Mouse (Mus musculus) embryonic facial prominence, embryonic 14.5 days (tissue): ENCODE measurements around the gene Mpdz. TPM values are rescaled to one million over a fixed set of nuclear protein-coding genes. Genes with fewer than 3 reads are reported as not detected.
A peak's percentile ranks its signal among the peaks of the same experiment; 100 is the strongest.

Experiments used
- ATAC-seq: fragments of 200-750 bp; cut with Nextera tagmentation; 2 replicates; pipeline ENCODE4 v1.8.0; 2017; ENCODE audit warnings: low read depth, moderate number of reproducible peaks, moderate TSS enrichment
- DNase-seq: peaks from one replicate; pipeline ENCODE4 v3.0.0-alpha.2; 2015; ENCODE audit warnings: low spot score
- H3K27ac ChIP-seq: fragments of 300-500 bp; sonication (generic); replicated peaks from 2 replicates; pipeline ENCODE4 v1.5.1; 2014; ENCODE audit warnings: low read depth, mild to moderate bottlenecking, low read length, moderate library complexity
- H3K27me3 ChIP-seq: fragments of 300-500 bp; sonication (generic); replicated peaks from 2 replicates; pipeline ENCODE4 v1.6.1; 2014; ENCODE audit warnings: low read length; ENCODE audit not compliant: control insufficient read depth, insufficient read depth
- H3K36me3 ChIP-seq: fragments of 300-500 bp; sonication (generic); 2 replicates; pipeline ENCODE4 v1.6.1; 2014; ENCODE audit warnings: low read length, mixed read lengths; ENCODE audit not compliant: control insufficient read depth, insufficient read depth
- H3K4me1 ChIP-seq: fragments of 300-500 bp; sonication (generic); 2 replicates; pipeline ENCODE4 v1.6.1; 2014; ENCODE audit warnings: antibody characterized with exemption, low read length; ENCODE audit not compliant: control insufficient read depth, insufficient read depth
- H3K4me2 ChIP-seq: fragments of 300-500 bp; sonication (generic); 2 replicates; pipeline ENCODE4 v1.6.1; 2014; ENCODE audit warnings: low read depth, mild to moderate bottlenecking, low read length, moderate library complexity, mixed read lengths
- H3K4me3 ChIP-seq: fragments of 300-500 bp; sonication (generic); 2 replicates; pipeline ENCODE4 v1.5.1; 2014; ENCODE audit warnings: low read depth, mild to moderate bottlenecking, low read length
- H3K9ac ChIP-seq: fragments of 300-500 bp; sonication (generic); 2 replicates; pipeline ENCODE4 v1.6.1; 2014; ENCODE audit warnings: low read depth, mild to moderate bottlenecking, low read length, moderate library complexity, mixed read lengths
- H3K9me3 ChIP-seq: fragments of 300-500 bp; sonication (generic); 2 replicates; pipeline ENCODE4 v1.6.1; 2016; ENCODE audit warnings: low read length; ENCODE audit not compliant: control insufficient read depth
- WGBS: fragments of 180-500 bp; shearing (Covaris S2); extraction: QIAGEN DNeasy Blood & Tissue Kit; methylation state at CpG from one replicate; pipeline ENCODE4 v1.1.7; 2014; 5-methylcytosine and 5-hydroxymethylcytosine counted together
- polyA plus RNA-seq: library from polyadenylated mRNA; unstranded; fragments of >200 nt; fragmentation: Nextera tagmentation; extraction: Ambion mirVana; gene quantifications from 2 replicates; pipeline ENCODE4 v1.2.1, GENCODE M21; 2014

Gene Mpdz
- 37.1 and 37.4 TPM in 2 replicates for polyA plus RNA-seq

GRCm38 (mm10) chr4:81442078-81442981 is at the start of gene Mpdz:
Mpdz (minus strand) TSS chr4:81442815.
- H3K27ac ChIP-seq = peak within 1 kb of the TSS; percentile 93
- 0 out of 2 replicates have a peak, but pooled peaks cover 4% of the 10 kb centered on the region for H3K4me1 ChIP-seq
- WGBS = under 1% methylated on average over 61 of the region's 97 CpGs
- H3K9ac ChIP-seq = peak within 1 kb of the TSS; percentile 99
- ATAC-seq (peak; percentile 96), DNase-seq (peak; percentile 82)
- no peaks in the 10 kb centered on the region for H3K36me3 ChIP-seq
- no peaks in the 10 kb centered on the region for H3K9me3 ChIP-seq
- no peaks in the 10 kb centered on the region for H3K27me3 ChIP-seq
- peak within 1 kb of the TSS; percentile 77 for H3K4me3 ChIP-seq
- peak within 1 kb of the TSS; percentile 59 for H3K4me2 ChIP-seq

GRCm38 (mm10) chr4:81490556-81490955 is 47.9 kb upstream of the Mpdz start:
- no peak overlapping the region for H3K27ac ChIP-seq
- no peak for ATAC-seq
- H3K9ac ChIP-seq = no peak overlapping the region
- 89% methylated on average over 2 of the region's 2 CpGs for WGBS
- no peaks in the 10 kb centered on the region for H3K4me1 ChIP-seq
- no peaks in the 10 kb centered on the region for H3K36me3 ChIP-seq
- H3K4me2 ChIP-seq = no peak overlapping the region
- no peaks in the 10 kb centered on the region for H3K9me3 ChIP-seq
- no peak for DNase-seq
- no peak overlapping the region for H3K4me3 ChIP-seq
- no peaks in the 10 kb centered on the region for H3K27me3 ChIP-seq

- no peak overlapping the region for H3K4me3 ChIP-seq
- H3K9ac ChIP-seq = no peak overlapping the region
- H3K4me2 ChIP-seq = peak overlapping the region; percentile 30
- no peaks in the 10 kb centered on the region for H3K36me3 ChIP-seq
- peak overlapping the region; percentile 56 for H3K27ac ChIP-seq
- 0 out of 2 replicates have a peak, but pooled peaks cover 4% of the 10 kb centered on the region for H3K4me1 ChIP-seq
- no peak for ATAC-seq
- 44% methylated on average over 7 of the region's 7 CpGs for WGBS
- H3K27me3 ChIP-seq = no peaks in the 10 kb centered on the region
- no peak for DNase-seq
- no peaks in the 10 kb centered on the region for H3K9me3 ChIP-seq
Observed at GRCm38 (mm10) chr4:81484603-81485002, 42.0 kb upstream of the Mpdz start.

- Histone ChIP-seq H3K4me2 (peak overlapping the region; percentile 30), H3K27ac (peak overlapping the region; percentile 56), H3K9ac (no peak overlapping the region), H3K36me3 (no peaks in the 10 kb centered on the region), H3K4me3 (no peak overlapping the region), H3K27me3 (no peaks in the 10 kb centered on the region), H3K4me1 (0 out of 2 replicates have a peak, but pooled peaks cover 4% of the 10 kb centered on the region), H3K9me3 (no peaks in the 10 kb centered on the region)
- 45% methylated on average over 18 of the region's 18 CpGs for WGBS
- ATAC-seq = no peak
- peak; percentile 62 for DNase-seq
Observed at GRCm38 (mm10) chr4:81483887-81484602, 41.4 kb upstream of the Mpdz start.

- Histone ChIP-seq H3K9ac (no peak overlapping the region), H3K4me1 (0 out of 2 replicates have a peak, but pooled peaks cover 4% of the 10 kb centered on the region), H3K4me2 (peak overlapping the region; percentile 30), H3K4me3 (no peak overlapping the region), H3K27ac (0 out of 2 replicates have a peak overlapping the region, but pooled peaks have one; percentile 16), H3K27me3 (no peaks in the 10 kb centered on the region), H3K36me3 (no peaks in the 10 kb centered on the region), H3K9me3 (no peaks in the 10 kb centered on the region)
- 12% methylated on average over 6 of the region's 6 CpGs for WGBS
- ATAC-seq (peak; percentile 41; the same call in 1 of the 2 replicates), DNase-seq (peak; percentile 65)
Observed at GRCm38 (mm10) chr4:81483159-81483558, 40.5 kb upstream of the Mpdz start.

- no peak overlapping the region for H3K27ac ChIP-seq
- H3K4me1 ChIP-seq = no peaks in the 10 kb centered on the region
- H3K4me2 ChIP-seq = no peak overlapping the region
- H3K36me3 ChIP-seq = no peaks in the 10 kb centered on the region
- H3K9ac ChIP-seq = no peak overlapping the region
- WGBS = 86% methylated on average over 4 of the region's 4 CpGs
- H3K4me3 ChIP-seq = no peak overlapping the region
- DNase-seq = no peak
- no peaks in the 10 kb centered on the region for H3K9me3 ChIP-seq
- H3K27me3 ChIP-seq = no peaks in the 10 kb centered on the region
- ATAC-seq = no peak
Observed at GRCm38 (mm10) chr4:81466821-81467220, 24.2 kb upstream of the Mpdz start.

GRCm38 (mm10) chr4:81465172-81465571 is 22.6 kb upstream of the Mpdz start:
- H3K4me1 ChIP-seq = no peaks in the 10 kb centered on the region
- H3K27ac ChIP-seq = no peak overlapping the region
- H3K4me3 ChIP-seq = no peak overlapping the region
- no peak for DNase-seq
- 89% methylated on average over 3 of the region's 3 CpGs for WGBS
- no peaks in the 10 kb centered on the region for H3K9me3 ChIP-seq
- ATAC-seq = no peak
- no peak overlapping the region for H3K9ac ChIP-seq
- no peaks in the 10 kb centered on the region for H3K27me3 ChIP-seq
- no peak overlapping the region for H3K4me2 ChIP-seq
- no peaks in the 10 kb centered on the region for H3K36me3 ChIP-seq

GRCm38 (mm10) chr4:81462253-81462652 is 19.6 kb upstream of the Mpdz start:
- 50% methylated on average over 4 of the region's 4 CpGs for WGBS

More at GRCm38 (mm10) chr4:81462253-81462652, 19.6 kb upstream of the Mpdz start:
- Histone ChIP-seq H3K27me3 (no peaks in the 10 kb centered on the region), H3K4me1 (no peaks in the 10 kb centered on the region), H3K36me3 (no peaks in the 10 kb centered on the region), H3K4me2 (no peak overlapping the region), H3K9me3 (no peaks in the 10 kb centered on the region), H3K9ac (no peak overlapping the region), H3K27ac (no peak overlapping the region), H3K4me3 (no peak overlapping the region)
- ATAC-seq (no peak), DNase-seq (peak; percentile 75)
